Mouse (Mus musculus): ENCODE measurements around the gene Prkag2. TPM values are rescaled to one million over a fixed set of nuclear protein-coding genes. Genes with fewer than 3 reads are reported as not detected.

Gene Prkag2
- total and polyA plus RNA-seq, 3 experiments: not detected

DNA sequence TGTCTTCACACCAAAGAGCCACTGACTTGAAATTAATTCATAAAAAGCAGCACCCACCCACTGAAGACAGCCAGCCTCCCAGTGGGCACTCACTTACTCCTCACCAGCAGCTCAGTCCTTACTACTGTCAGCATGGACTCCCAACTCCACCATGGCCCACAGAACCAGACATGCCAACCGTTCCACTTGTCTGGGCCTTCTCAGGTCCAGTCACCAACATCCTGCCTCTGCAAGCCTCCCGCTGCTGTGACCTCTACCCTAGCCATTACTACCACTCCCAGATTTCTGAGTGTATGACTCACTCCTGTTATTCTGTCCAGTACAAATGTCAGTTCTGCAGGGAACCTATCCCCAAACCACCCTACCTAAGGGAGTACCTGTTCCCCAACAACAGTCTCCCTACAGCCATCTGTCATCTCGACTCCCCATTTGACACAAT is 279.0 kb downstream of the Prkag2 start:
- H3K4me3 ChIP-seq (ENCODE audit: low read depth, low read length): no peak overlapping the region
- peaks cover 25% of the 10 kb centered on the region for H3K4me1 ChIP-seq (ENCODE audit: insufficient read depth, low read depth, low read length)
- no peaks in the 10 kb centered on the region for H3K27me3 ChIP-seq (ENCODE audit: insufficient read depth, low read length)
- no peaks in the 10 kb centered on the region for H3K9me3 ChIP-seq (replicated peaks)
- ATAC-seq (ENCODE audit: extremely low read depth, insufficient number of reproducible peaks, low FRiP score, poor library complexity, severe bottlenecking) (no peak), DNase-seq (ENCODE audit: low spot score) (no peak)
- TF ChIP-seq CTCF (IDR thresholded peaks at IDR 0.05; ENCODE audit: low read depth, low read length) (no peak), GATA1 (IDR thresholded peaks at IDR 0.05; ENCODE audit: borderline replicate concordance, low read length) (no peak), POLR2AphosphoS5 (IDR thresholded peaks at IDR 0.05; ENCODE audit: insufficient replicate concordance, low read depth, low read length) (no peak), GATA2 (IDR thresholded peaks at IDR 0.05; ENCODE audit: borderline replicate concordance, low read depth, low read length) (no peak), TAL1 (conservative IDR thresholded peaks at IDR 0.05; ENCODE audit: low read depth, low read length) (no peak)
- peaks cover 60% of the 10 kb centered on the region for H3K36me3 ChIP-seq (replicated peaks)

- Histone ChIP-seq H3K9me3 (replicated peaks) (no peaks in the 10 kb centered on the region), H3K4me3 (ENCODE audit: low read depth, low read length) (no peak overlapping the region), H3K27me3 (ENCODE audit: insufficient read depth, low read length) (no peaks in the 10 kb centered on the region), H3K4me1 (ENCODE audit: insufficient read depth, low read depth, low read length) (peaks cover 18% of the 10 kb centered on the region; the same call in 1 of the 2 replicates), H3K36me3 (replicated peaks) (peaks cover 61% of the 10 kb centered on the region)
- DNase-seq (ENCODE audit: low spot score) (no peak), ATAC-seq (ENCODE audit: extremely low read depth, insufficient number of reproducible peaks, low FRiP score, poor library complexity, severe bottlenecking) (no peak)
- TF ChIP-seq CTCF (IDR thresholded peaks at IDR 0.05; ENCODE audit: low read depth, low read length) (no peak), GATA2 (IDR thresholded peaks at IDR 0.05; ENCODE audit: borderline replicate concordance, low read depth, low read length) (no peak)
These were observed 279.8 kb downstream of the Prkag2 start for GRCm38 (mm10) chr5:24820627-24821026.

- H3K27me3 ChIP-seq (ENCODE audit: insufficient read depth, low read length): no peaks in the 10 kb centered on the region
- peaks cover 13% of the 10 kb centered on the region; the same call in 1 of the 2 replicates for H3K4me1 ChIP-seq (ENCODE audit: insufficient read depth, low read depth, low read length)
- DNase-seq (ENCODE audit: low spot score) (no peak), ATAC-seq (ENCODE audit: extremely low read depth, insufficient number of reproducible peaks, low FRiP score, poor library complexity, severe bottlenecking) (no peak)
- peaks cover 80% of the 10 kb centered on the region for H3K36me3 ChIP-seq (replicated peaks)
- no peak overlapping the region for H3K4me3 ChIP-seq (ENCODE audit: low read depth, low read length)
- no peaks in the 10 kb centered on the region for H3K9me3 ChIP-seq (replicated peaks)
- no peak for TF ChIP-seq GATA2 (IDR thresholded peaks at IDR 0.05; ENCODE audit: borderline replicate concordance, low read depth, low read length)
- TF ChIP-seq TAL1 (conservative IDR thresholded peaks at IDR 0.05; ENCODE audit: low read depth, low read length): no peak
- no peak for TF ChIP-seq POLR2AphosphoS5 (IDR thresholded peaks at IDR 0.05; ENCODE audit: insufficient replicate concordance, low read depth, low read length)
- TF ChIP-seq CTCF (IDR thresholded peaks at IDR 0.05; ENCODE audit: low read depth, low read length): no peak
- no peak for TF ChIP-seq GATA1 (IDR thresholded peaks at IDR 0.05; ENCODE audit: borderline replicate concordance, low read length)
These were observed 283.3 kb downstream of the Prkag2 start for GRCm38 (mm10) chr5:24817191-24817590.

DNA sequence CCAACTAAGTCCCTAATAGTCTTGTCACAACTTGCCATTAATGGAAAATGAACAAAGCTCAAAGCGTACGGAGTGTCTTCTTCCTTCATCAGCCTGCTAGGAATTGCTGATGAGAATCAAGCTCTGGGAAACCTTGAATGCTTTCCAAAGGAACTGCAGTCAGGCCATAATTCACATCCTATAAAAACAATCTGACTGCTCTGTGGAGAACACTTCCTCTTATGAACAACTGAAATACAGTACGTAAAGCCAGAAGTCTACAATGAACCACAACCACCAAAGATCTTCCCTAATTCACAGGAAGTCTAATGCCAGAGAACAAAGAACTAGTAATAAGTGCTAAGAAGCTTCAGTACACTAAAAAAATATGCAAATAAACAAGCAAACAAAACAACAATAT is 286.5 kb downstream of the Prkag2 start:
- DNase-seq (ENCODE audit: low spot score) (no peak), ATAC-seq (ENCODE audit: extremely low read depth, insufficient number of reproducible peaks, low FRiP score, poor library complexity, severe bottlenecking) (no peak)
- Histone ChIP-seq H3K4me1 (ENCODE audit: insufficient read depth, low read depth, low read length) (peaks cover 8% of the 10 kb centered on the region; the same call in 1 of the 2 replicates), H3K36me3 (replicated peaks) (peaks cover 88% of the 10 kb centered on the region), H3K4me3 (ENCODE audit: low read depth, low read length) (no peak overlapping the region), H3K9me3 (replicated peaks) (no peaks in the 10 kb centered on the region), H3K27me3 (ENCODE audit: insufficient read depth, low read length) (no peaks in the 10 kb centered on the region)
- TF ChIP-seq POLR2AphosphoS5 (IDR thresholded peaks at IDR 0.05; ENCODE audit: insufficient replicate concordance, low read depth, low read length) (no peak), CTCF (IDR thresholded peaks at IDR 0.05; ENCODE audit: low read depth, low read length) (no peak), TAL1 (conservative IDR thresholded peaks at IDR 0.05; ENCODE audit: low read depth, low read length) (no peak), GATA1 (IDR thresholded peaks at IDR 0.05; ENCODE audit: borderline replicate concordance, low read length) (no peak), GATA2 (IDR thresholded peaks at IDR 0.05; ENCODE audit: borderline replicate concordance, low read depth, low read length) (no peak)

DNA sequence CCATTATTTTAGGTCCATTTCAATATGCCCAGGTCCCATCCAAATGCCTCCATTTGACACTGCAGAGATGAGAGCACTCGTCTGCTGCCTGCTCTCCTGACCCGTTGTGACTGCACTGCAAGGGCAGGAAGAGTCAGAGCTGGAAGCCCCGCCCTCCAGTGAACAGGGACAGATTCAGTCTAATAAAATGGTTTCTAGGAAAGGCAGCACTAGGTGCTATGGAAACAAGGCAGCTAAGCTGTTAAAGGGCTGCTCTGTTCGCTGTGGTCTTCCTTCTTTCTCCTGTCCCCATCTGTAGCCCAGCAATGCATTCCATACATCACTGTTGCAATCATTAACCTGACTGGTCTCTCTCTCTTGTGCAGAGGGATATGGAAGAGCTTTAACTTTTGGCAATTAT is 287.4 kb downstream of the Prkag2 start:
- Histone ChIP-seq H3K36me3 (replicated peaks) (peaks cover 88% of the 10 kb centered on the region), H3K4me1 (ENCODE audit: insufficient read depth, low read depth, low read length) (peaks cover 8% of the 10 kb centered on the region; the same call in 1 of the 2 replicates), H3K4me3 (ENCODE audit: low read depth, low read length) (no peak overlapping the region), H3K9me3 (replicated peaks) (no peaks in the 10 kb centered on the region), H3K27me3 (ENCODE audit: insufficient read depth, low read length) (no peaks in the 10 kb centered on the region)
- no peak for DNase-seq (ENCODE audit: low spot score)
- ATAC-seq (ENCODE audit: extremely low read depth, insufficient number of reproducible peaks, low FRiP score, poor library complexity, severe bottlenecking): no peak
- TF ChIP-seq GATA1 (IDR thresholded peaks at IDR 0.05; ENCODE audit: borderline replicate concordance, low read length) (no peak), POLR2AphosphoS5 (IDR thresholded peaks at IDR 0.05; ENCODE audit: insufficient replicate concordance, low read depth, low read length) (no peak), TAL1 (conservative IDR thresholded peaks at IDR 0.05; ENCODE audit: low read depth, low read length) (no peak), GATA2 (IDR thresholded peaks at IDR 0.05; ENCODE audit: borderline replicate concordance, low read depth, low read length) (no peak), CTCF (IDR thresholded peaks at IDR 0.05; ENCODE audit: low read depth, low read length) (no peak)

Other genes starting within 250 kb of the Prkag2 start
- gene Galntl5, start 80.8 kb upstream of the Prkag2 start, total RNA-seq (2014; fragmentation: Nextera tagmentation): not detected in 2 replicates
- gene Galntl5, start 80.8 kb upstream of the Prkag2 start, total RNA-seq (2017): not detected in 2 replicates
- gene Galntl5, start 80.8 kb upstream of the Prkag2 start, polyA plus RNA-seq (2012): not detected in 2 replicates
- not detected in 2 replicates for gene Galnt11, start 121.3 kb upstream of the Prkag2 start, total RNA-seq (2014; fragmentation: Nextera tagmentation)
- 0.12 and 0.27 TPM in 2 replicates for gene Galnt11, start 121.3 kb upstream of the Prkag2 start, total RNA-seq (2017)
- not detected in 2 replicates for gene Galnt11, start 121.3 kb upstream of the Prkag2 start, polyA plus RNA-seq (2012)
- not detected in 2 replicates for gene E130116L18Rik, start 122.5 kb upstream of the Prkag2 start, total RNA-seq (2014; fragmentation: Nextera tagmentation)
- not detected in 2 replicates for gene E130116L18Rik, start 122.5 kb upstream of the Prkag2 start, total RNA-seq (2017)
- not detected in 2 replicates for gene E130116L18Rik, start 122.5 kb upstream of the Prkag2 start, polyA plus RNA-seq (2012)

Measured in G1E (cell line).